Comparison of ENCODE assay signal across 8 mouse cellular contexts in the genomic region with DNA sequence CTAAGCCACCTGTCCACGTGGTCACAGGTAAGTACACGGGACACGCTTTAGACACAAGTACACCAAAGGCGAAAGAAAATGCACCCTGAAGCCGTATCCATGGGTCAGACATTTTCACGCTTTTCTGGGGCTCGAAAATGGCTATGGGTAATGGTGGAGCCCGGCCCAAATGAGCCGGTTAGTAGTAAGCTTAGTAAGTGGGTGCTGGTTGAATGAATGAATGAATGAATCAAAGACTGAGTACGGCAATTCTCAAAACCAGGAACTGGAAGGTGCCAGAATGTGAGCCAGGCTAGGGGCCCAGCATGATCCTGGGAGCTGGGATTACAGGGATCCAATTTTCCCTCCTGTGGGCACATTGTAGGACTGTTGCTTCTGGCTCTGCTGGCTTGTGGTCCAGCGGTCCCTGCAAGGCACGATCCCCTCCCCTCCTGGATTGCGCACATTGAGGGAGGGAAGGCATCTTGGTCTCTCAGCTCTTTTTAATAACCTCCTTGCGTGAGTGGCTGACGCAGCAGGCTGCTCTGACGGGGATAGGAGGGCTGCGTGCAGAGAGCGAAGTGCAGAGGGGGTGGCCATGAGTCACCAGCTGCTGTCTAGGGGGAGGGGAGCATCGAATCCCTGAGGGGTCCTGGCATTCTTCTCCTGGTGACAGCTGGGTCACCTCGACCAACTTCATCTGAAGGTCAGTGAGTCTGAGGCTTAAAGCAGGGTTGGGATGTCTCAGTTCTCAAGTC. TPM values are rescaled to one million over a fixed set of nuclear protein-coding genes. Genes with fewer than 3 reads are reported as not detected.
A peak's percentile ranks its signal among the peaks of the same experiment; 100 is the strongest.
DNase-seq lines count a peak whose midpoint lies in the region; ATAC-seq and TF ChIP-seq lines count a peak whose summit lies in the region.

Cirbp (plus strand) TSS at position 594 of the 737 bp plus-strand sequence.

- peaks cover 14% of the 10 kb centered on the region for H3K36me3 ChIP-seq in lung, embryonic 14.5 days (ENCODE audit: insufficient read depth)
- peaks cover 10% of the 10 kb centered on the region for H3K36me3 ChIP-seq in hindbrain, embryonic 13.5 days
- H3K36me3 ChIP-seq in midbrain, embryonic 10.5 days: peaks cover 17% of the 10 kb centered on the region

- no peak for DNase-seq in lung, embryonic 14.5 days
- DNase-seq in lung, postnatal 14 days: no peak
- DNase-seq in gastrocnemius, adult 18-20 months (ENCODE audit: low spot score): peak; percentile 17
- peak; percentile 70 to 71 for DNase-seq in left cerebral cortex, adult 2 months (ENCODE audit: extremely low spot score in 1 of 2, low spot score in 2 of 2)
- peak; percentile 48 for DNase-seq in midbrain, embryonic 10.5 days (ENCODE audit: low spot score)
- DNase-seq in yolk sac, embryonic 10.5 days (ENCODE audit: low spot score): peak; percentile 83

- H3K27me3 ChIP-seq in lung, embryonic 14.5 days (ENCODE audit: insufficient read depth, low read length): no peaks in the 10 kb centered on the region
- H3K27me3 ChIP-seq in hindbrain, embryonic 13.5 days: 0 out of 2 replicates have a peak, but pooled peaks cover 5% of the 10 kb centered on the region
- H3K27me3 ChIP-seq in midbrain, embryonic 10.5 days (ENCODE audit: low read depth, poor library complexity, severe bottlenecking): peaks cover 9% of the 10 kb centered on the region

- intact Hi-C loops in left cerebral cortex, adult 2 months (cut with DNase I): loop anchor here (1.0 kb wide), 1 partner anchor 16 kb away; no protein-coding TSS in a partner anchor

- peaks cover 48% of the 10 kb centered on the region for H3K4me1 ChIP-seq in lung, embryonic 14.5 days (ENCODE audit: insufficient read depth)
- peaks cover 20% of the 10 kb centered on the region for H3K4me1 ChIP-seq in brown adipose tissue, adult 24 weeks (ENCODE audit: control insufficient read depth, insufficient read depth, insufficient read length, low read length)
- H3K4me1 ChIP-seq in hindbrain, embryonic 13.5 days (replicated peaks): peaks cover 69% of the 10 kb centered on the region
- peaks cover 89% of the 10 kb centered on the region for H3K4me1 ChIP-seq in midbrain, embryonic 10.5 days

- TF ChIP-seq CTCF in lung, embryonic 14.5 days (IDR thresholded peaks at IDR 0.05; ENCODE audit: low read depth): no peak
- TF ChIP-seq CTCF in left cerebral cortex, adult 2 months (IDR thresholded peaks at IDR 0.05): no peak

- H3K4me2 ChIP-seq in lung, embryonic 14.5 days: peak within 1 kb of the TSS; percentile 97
- peak within 1 kb of the TSS; percentile 75 for H3K4me2 ChIP-seq in hindbrain, embryonic 13.5 days

- no peak for ATAC-seq in lung, embryonic 14.5 days (ENCODE audit: insufficient read depth)
- no peak for ATAC-seq in hindbrain, embryonic 13.5 days (ENCODE audit: low FRiP score)

- H3K9ac ChIP-seq in lung, embryonic 14.5 days: peak within 1 kb of the TSS; percentile 42
- H3K9ac ChIP-seq in hindbrain, embryonic 13.5 days: peak within 1 kb of the TSS; percentile 75

- peak within 1 kb of the TSS; percentile 75 for H3K27ac ChIP-seq in lung, embryonic 14.5 days (ENCODE audit: low read depth)
- peak within 1 kb of the TSS; percentile 68 for H3K27ac ChIP-seq in brown adipose tissue, adult 24 weeks (replicated peaks; ENCODE audit: low read depth, low read length)
- H3K27ac ChIP-seq in hindbrain, embryonic 13.5 days: peak within 1 kb of the TSS; percentile 100
- peak within 1 kb of the TSS; percentile 87 for H3K27ac ChIP-seq in left cerebral cortex, adult 2 months
- H3K27ac ChIP-seq in midbrain, embryonic 10.5 days (replicated peaks): peak within 1 kb of the TSS; percentile 99

- peak within 1 kb of the TSS; percentile 44 for H3K4me3 ChIP-seq in lung, embryonic 14.5 days (ENCODE audit: low read depth, low read length)
- peak within 1 kb of the TSS; percentile 52 for H3K4me3 ChIP-seq in brown adipose tissue, adult 24 weeks (ENCODE audit: insufficient read depth, low read depth, low read length)
- H3K4me3 ChIP-seq in hindbrain, embryonic 13.5 days: peak within 1 kb of the TSS; percentile 91
- peak within 1 kb of the TSS; percentile 43 for H3K4me3 ChIP-seq in left cerebral cortex, adult 2 months
- H3K4me3 ChIP-seq in midbrain, embryonic 10.5 days: peak within 1 kb of the TSS; percentile 77

- 17% methylated on average over 20 of the region's 20 CpGs for WGBS in lung, embryonic 14.5 days
- 15% methylated on average over 20 of the region's 20 CpGs for WGBS in hindbrain, embryonic 13.5 days
- WGBS in midbrain, embryonic 10.5 days: 19% methylated on average over 20 of the region's 20 CpGs

- H3K9me3 ChIP-seq in lung, embryonic 14.5 days (ENCODE audit: low read depth, low read length): no peaks in the 10 kb centered on the region
- H3K9me3 ChIP-seq in hindbrain, embryonic 13.5 days: no peaks in the 10 kb centered on the region
- H3K9me3 ChIP-seq in midbrain, embryonic 10.5 days (replicated peaks): no peaks in the 10 kb centered on the region

RNA-seq across cellular contexts. Expression of gene Cirbp, which starts in this region (rescaled TPM):
- 71.8 and 71.9 TPM in 2 replicates for polyA plus RNA-seq in lung, embryonic 14.5 days (2014; fragmentation: Nextera tagmentation; extraction: Ambion mirVana)
- 15.1 and 27.5 TPM in 2 replicates for polyA plus RNA-seq in brown adipose tissue, adult 24 weeks (2012; ENCODE audit: insufficient read depth, insufficient read length, missing spikeins)
- 10 to 100 TPM; 28.9 to 37.5 TPM for total RNA-seq in gastrocnemius, adult 18-20 months (2021)
- 364 and 409 TPM in 2 replicates for polyA plus RNA-seq in hindbrain, embryonic 13.5 days (2015; fragmentation: Nextera tagmentation; extraction: Ambion mirVana)
- total RNA-seq in left cerebral cortex, adult 2 months (2021): 10 to 100 TPM; 75.8 to 93.0 TPM
- polyA plus RNA-seq in midbrain, embryonic 10.5 days (2016; fragmentation: Nextera tagmentation; extraction: Ambion mirVana): 91.8 and 135 TPM in 2 replicates

Comparison
In these comparisons a context has a peak if more than half of its experiments do, and no peak if none do; other contexts are left out.
1. DNase-seq: peak in gastrocnemius, adult 18-20 months (single experiment), left cerebral cortex, adult 2 months (2 of 2), midbrain, embryonic 10.5 days (single experiment) and yolk sac, embryonic 10.5 days (single experiment); none in lung, embryonic 14.5 days (single experiment) and lung, postnatal 14 days (single experiment).
2. Peak in every context shown above with its lines, with median percentiles within 50 percentile points of each other: H3K27ac ChIP-seq and H3K4me3 ChIP-seq.